Mouse (Mus musculus): ENCODE measurements around the gene Pex14. TPM values are rescaled to one million over a fixed set of nuclear protein-coding genes. Genes with fewer than 3 reads are reported as not detected.

The Pex14 gene
- polyA plus RNA-seq, 1 experiment from 2014 or later = 42.9 TPM

GRCm38 (mm10) chr4:149006107-149006506 lies 93.6 kb downstream of the Pex14 start:
- TF ChIP-seq CTCF (IDR thresholded peaks at IDR 0.05; ENCODE audit: low read depth) (no peak), EP300 (optimal IDR thresholded peaks at IDR 0.05) (no peak)
- H3K9ac ChIP-seq (ENCODE audit: low read length) = no peak overlapping the region
- 84% methylated on average over 3 of the region's 3 CpGs for WGBS
- H3K36me3 ChIP-seq (ENCODE audit: control insufficient read depth, insufficient read depth, low read length) = no peaks in the 10 kb centered on the region
- no peak overlapping the region for H3K27ac ChIP-seq (replicated peaks)
- H3K27me3 ChIP-seq (ENCODE audit: control insufficient read depth, insufficient read depth, low read length) = no peaks in the 10 kb centered on the region
- H3K9me3 ChIP-seq (ENCODE audit: control insufficient read depth, low read length) = no peaks in the 10 kb centered on the region
- ATAC-seq (ENCODE audit: low FRiP score, low TSS enrichment) (no peak), DNase-seq (ENCODE audit: low spot score) (no peak)
- no peak overlapping the region for H3K4me2 ChIP-seq (replicated peaks; ENCODE audit: low read depth)
- H3K4me1 ChIP-seq (replicated peaks; ENCODE audit: control insufficient read depth, insufficient read depth) = no peaks in the 10 kb centered on the region
- no peak overlapping the region for H3K4me3 ChIP-seq (ENCODE audit: low read depth, low read length)

- H3K27ac ChIP-seq (replicated peaks) = no peak overlapping the region
- no peaks in the 10 kb centered on the region; the same call in 1 of the 2 replicates for H3K36me3 ChIP-seq (ENCODE audit: control insufficient read depth, insufficient read depth, low read length)
- H3K27me3 ChIP-seq (ENCODE audit: control insufficient read depth, insufficient read depth, low read length) = no peaks in the 10 kb centered on the region
- DNase-seq (ENCODE audit: low spot score) = peak; percentile 59
- no peak overlapping the region for H3K9ac ChIP-seq (ENCODE audit: low read length)
- 66% methylated on average over 11 of the region's 11 CpGs for WGBS
- peak; percentile 96 for ATAC-seq (ENCODE audit: low FRiP score, low TSS enrichment)
- H3K9me3 ChIP-seq (ENCODE audit: control insufficient read depth, low read length) = no peaks in the 10 kb centered on the region
- no peak overlapping the region; the same call in 1 of the 2 replicates for H3K4me2 ChIP-seq (replicated peaks; ENCODE audit: low read depth)
- no peak for TF ChIP-seq CTCF (IDR thresholded peaks at IDR 0.05; ENCODE audit: low read depth)
- no peak for TF ChIP-seq EP300 (optimal IDR thresholded peaks at IDR 0.05)
- no peak overlapping the region for H3K4me3 ChIP-seq (ENCODE audit: low read depth, low read length)
- H3K4me1 ChIP-seq (replicated peaks; ENCODE audit: control insufficient read depth, insufficient read depth) = no peaks in the 10 kb centered on the region
These were observed 97.1 kb downstream of the Pex14 start for GRCm38 (mm10) chr4:149002441-149003093.

- TF ChIP-seq EP300 (optimal IDR thresholded peaks at IDR 0.05) = no peak
- no peak for TF ChIP-seq CTCF (IDR thresholded peaks at IDR 0.05; ENCODE audit: low read depth)
- Histone ChIP-seq H3K9ac (ENCODE audit: low read length) (no peak overlapping the region), H3K4me2 (replicated peaks; ENCODE audit: low read depth) (no peak overlapping the region), H3K4me1 (replicated peaks; ENCODE audit: control insufficient read depth, insufficient read depth) (no peaks in the 10 kb centered on the region), H3K4me3 (ENCODE audit: low read depth, low read length) (no peak overlapping the region), H3K36me3 (ENCODE audit: control insufficient read depth, insufficient read depth, low read length) (no peaks in the 10 kb centered on the region; the same call in 1 of the 2 replicates), H3K27me3 (ENCODE audit: control insufficient read depth, insufficient read depth, low read length) (no peaks in the 10 kb centered on the region), H3K9me3 (ENCODE audit: control insufficient read depth, low read length) (no peaks in the 10 kb centered on the region), H3K27ac (replicated peaks) (no peak overlapping the region)
- DNase-seq (ENCODE audit: low spot score) (no peak), ATAC-seq (ENCODE audit: low FRiP score, low TSS enrichment) (no peak)
- 52% methylated on average over 5 of the region's 5 CpGs for WGBS
These were observed 98.2 kb downstream of the Pex14 start for GRCm38 (mm10) chr4:149001515-149001914.

GRCm38 (mm10) chr4:149000746-149001145 lies 98.9 kb downstream of the Pex14 start:
- Histone ChIP-seq H3K27ac (replicated peaks) (no peak overlapping the region), H3K4me2 (replicated peaks; ENCODE audit: low read depth) (no peak overlapping the region), H3K9ac (ENCODE audit: low read length) (no peak overlapping the region), H3K9me3 (ENCODE audit: control insufficient read depth, low read length) (no peaks in the 10 kb centered on the region), H3K4me3 (ENCODE audit: low read depth, low read length) (no peak overlapping the region), H3K4me1 (replicated peaks; ENCODE audit: control insufficient read depth, insufficient read depth) (no peaks in the 10 kb centered on the region), H3K36me3 (ENCODE audit: control insufficient read depth, insufficient read depth, low read length) (no peaks in the 10 kb centered on the region; the same call in 1 of the 2 replicates), H3K27me3 (ENCODE audit: control insufficient read depth, insufficient read depth, low read length) (no peaks in the 10 kb centered on the region)
- ATAC-seq (ENCODE audit: low FRiP score, low TSS enrichment) (no peak), DNase-seq (ENCODE audit: low spot score) (no peak)
- TF ChIP-seq CTCF (IDR thresholded peaks at IDR 0.05; ENCODE audit: low read depth) = no peak
- no peak for TF ChIP-seq EP300 (optimal IDR thresholded peaks at IDR 0.05)
- WGBS = 94% methylated on average over 6 of the region's 6 CpGs

- Histone ChIP-seq H3K4me1 (replicated peaks; ENCODE audit: control insufficient read depth, insufficient read depth) (no peaks in the 10 kb centered on the region), H3K27me3 (ENCODE audit: control insufficient read depth, insufficient read depth, low read length) (no peaks in the 10 kb centered on the region), H3K4me2 (replicated peaks; ENCODE audit: low read depth) (no peak overlapping the region), H3K27ac (replicated peaks) (no peak overlapping the region), H3K36me3 (ENCODE audit: control insufficient read depth, insufficient read depth, low read length) (no peaks in the 10 kb centered on the region), H3K9me3 (ENCODE audit: control insufficient read depth, low read length) (no peaks in the 10 kb centered on the region), H3K4me3 (ENCODE audit: low read depth, low read length) (no peak overlapping the region), H3K9ac (ENCODE audit: low read length) (no peak overlapping the region)
- WGBS = 61% methylated on average over 5 of the region's 5 CpGs
- no peak for TF ChIP-seq EP300 (optimal IDR thresholded peaks at IDR 0.05)
- no peak for TF ChIP-seq CTCF (IDR thresholded peaks at IDR 0.05; ENCODE audit: low read depth)
- ATAC-seq (ENCODE audit: low FRiP score, low TSS enrichment) = no peak
- no peak for DNase-seq (ENCODE audit: low spot score)
These were observed 105.7 kb downstream of the Pex14 start for GRCm38 (mm10) chr4:148993948-148994347.

GRCm38 (mm10) chr4:148990038-148990437 lies 109.6 kb downstream of the Pex14 start:
- H3K27me3 ChIP-seq (ENCODE audit: control insufficient read depth, insufficient read depth, low read length) = no peaks in the 10 kb centered on the region
- H3K36me3 ChIP-seq (ENCODE audit: control insufficient read depth, insufficient read depth, low read length) = no peaks in the 10 kb centered on the region
- no peak for TF ChIP-seq CTCF (IDR thresholded peaks at IDR 0.05; ENCODE audit: low read depth)
- TF ChIP-seq EP300 (optimal IDR thresholded peaks at IDR 0.05) = no peak
- ATAC-seq (ENCODE audit: low FRiP score, low TSS enrichment) (no peak), DNase-seq (ENCODE audit: low spot score) (no peak)
- WGBS = 40% methylated on average over 2 of the region's 2 CpGs
- peaks cover 6% of the 10 kb centered on the region; the same call in 1 of the 2 replicates for H3K4me1 ChIP-seq (replicated peaks; ENCODE audit: control insufficient read depth, insufficient read depth)
- no peak overlapping the region for H3K27ac ChIP-seq (replicated peaks)
- no peaks in the 10 kb centered on the region for H3K9me3 ChIP-seq (ENCODE audit: control insufficient read depth, low read length)
- no peak overlapping the region for H3K4me3 ChIP-seq (ENCODE audit: low read depth, low read length)
- H3K9ac ChIP-seq (ENCODE audit: low read length) = no peak overlapping the region
- no peak overlapping the region for H3K4me2 ChIP-seq (replicated peaks; ENCODE audit: low read depth)

Data from stomach, postnatal 0 days (tissue).